Mouse (Mus musculus) E14TG2a.4 (cell line): ENCODE data around the gene Trpc4ap.

ENCODE experiments used
- H3K27me3 ChIP-seq: 2 replicates; pipeline ENCODE4 v1.6.1; 2014; ENCODE audit warnings: low read length, control low read depth; ENCODE audit not compliant: insufficient read depth
- H3K36me3 ChIP-seq: 2 replicates; pipeline ENCODE4 v1.6.1; 2014; ENCODE audit warnings: low read length, control low read depth; ENCODE audit not compliant: insufficient read depth
- H3K4me1 ChIP-seq: replicated peaks from 2 replicates; pipeline ENCODE4 v1.6.1; 2014; ENCODE audit warnings: low read depth, low read length, control low read depth
- H3K4me3 ChIP-seq: replicated peaks from 2 replicates; pipeline ENCODE4 v1.5.1; 2014; ENCODE audit warnings: mild to moderate bottlenecking, low read length
- H3K9me3 ChIP-seq: 2 replicates; pipeline ENCODE4 v1.6.1; 2014; ENCODE audit warnings: low read length, control low read depth
- CTCF ChIP-seq: conservative IDR thresholded peaks from 2 replicates; pipeline ENCODE4 v1.5.1; 2014; ENCODE audit warnings: low read length
- NANOG ChIP-seq: IDR thresholded peaks from 2 replicates; pipeline ENCODE4 v1.6.1; 2014; ENCODE audit warnings: borderline replicate concordance, low read length, mixed read lengths
- POU5F1 ChIP-seq: IDR thresholded peaks from 2 replicates; pipeline ENCODE4 v1.6.1; 2014; ENCODE audit warnings: low read length, borderline replicate concordance

The Trpc4ap gene

GRCm38 (mm10) chr2:155630153-155630552 is 62.0 kb downstream of the Trpc4ap start:
- Histone ChIP-seq H3K9me3 (no peaks in the 10 kb centered on the region), H3K4me3 (peak overlapping the region; percentile 69), H3K4me1 (peaks cover 80% of the 10 kb centered on the region), H3K36me3 (peaks cover 17% of the 10 kb centered on the region), H3K27me3 (peaks cover 82% of the 10 kb centered on the region)
- TF ChIP-seq POU5F1 (no peak), CTCF (no peak), NANOG (no peak)

DNA sequence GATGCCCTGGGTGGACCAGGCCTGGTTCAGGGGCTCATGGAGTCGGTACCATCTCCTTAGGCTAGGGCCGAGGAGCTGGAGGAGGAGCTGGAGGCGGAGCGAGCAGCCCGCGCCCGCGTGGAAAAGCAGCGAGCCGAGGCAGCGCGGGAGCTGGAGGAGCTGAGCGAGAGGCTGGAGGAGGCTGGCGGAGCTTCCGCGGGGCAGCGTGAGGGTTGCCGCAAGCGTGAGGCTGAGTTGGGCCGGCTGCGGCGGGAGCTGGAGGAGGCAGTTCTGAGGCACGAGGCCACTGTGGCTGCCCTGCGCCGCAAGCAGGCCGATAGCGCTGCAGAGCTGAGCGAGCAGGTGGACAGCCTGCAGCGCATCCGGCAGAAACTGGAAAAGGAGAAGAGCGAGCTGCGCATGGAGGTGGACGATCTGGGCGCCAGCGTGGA is 62.9 kb downstream of the Trpc4ap start:
- Histone ChIP-seq H3K27me3 (peaks cover 78% of the 10 kb centered on the region), H3K4me1 (peaks cover 84% of the 10 kb centered on the region), H3K36me3 (peaks cover 8% of the 10 kb centered on the region), H3K9me3 (no peaks in the 10 kb centered on the region), H3K4me3 (peak overlapping the region; percentile 77)
- TF ChIP-seq CTCF (no peak), POU5F1 (no peak), NANOG (no peak)

- H3K27me3 ChIP-seq: peaks cover 74% of the 10 kb centered on the region
- TF ChIP-seq NANOG (no peak), POU5F1 (no peak), CTCF (no peak)
These were observed 63.7 kb downstream of the Trpc4ap start for GRCm38 (mm10) chr2:155628519-155628918.

DNA sequence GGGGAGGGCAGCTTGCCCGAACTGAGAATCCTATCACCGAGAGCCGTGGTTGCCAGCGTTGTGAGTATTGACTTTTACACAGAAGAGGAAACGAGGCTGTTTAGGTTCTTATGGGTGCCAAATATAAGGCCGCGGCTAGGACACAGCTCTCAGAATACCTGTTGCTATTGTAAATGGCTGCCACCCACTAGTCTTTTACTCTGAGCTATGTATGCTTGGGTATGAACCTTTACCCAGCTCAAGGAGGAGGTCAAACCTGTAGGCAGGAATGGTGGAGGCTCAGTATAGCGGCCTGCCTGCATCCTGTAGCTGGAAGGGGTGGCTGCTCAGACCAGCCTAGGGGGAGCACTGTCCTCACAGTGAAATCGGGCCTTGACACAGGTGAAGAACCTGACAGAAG is 64.1 kb downstream of the Trpc4ap start:
- Histone ChIP-seq H3K27me3 (peaks cover 74% of the 10 kb centered on the region), H3K4me1 (peaks cover 82% of the 10 kb centered on the region), H3K4me3 (peak overlapping the region; percentile 77), H3K36me3 (no peaks in the 10 kb centered on the region), H3K9me3 (no peaks in the 10 kb centered on the region)
- no peak for TF ChIP-seq POU5F1

More at GRCm38 (mm10) chr2:155628519-155628918, 63.7 kb downstream of the Trpc4ap start:
- H3K9me3 ChIP-seq: no peaks in the 10 kb centered on the region
- peaks cover under 1% of the 10 kb centered on the region; the same call in 1 of the 2 replicates for H3K36me3 ChIP-seq
- H3K4me3 ChIP-seq: peak overlapping the region; percentile 77
- peaks cover 82% of the 10 kb centered on the region for H3K4me1 ChIP-seq

GRCm38 (mm10) chr2:155627030-155627738 is 65.0 kb downstream of the Trpc4ap start:
- Histone ChIP-seq H3K36me3 (no peaks in the 10 kb centered on the region), H3K27me3 (peaks cover 68% of the 10 kb centered on the region), H3K4me1 (peaks cover 81% of the 10 kb centered on the region), H3K4me3 (peak overlapping the region; percentile 52), H3K9me3 (no peaks in the 10 kb centered on the region)
- TF ChIP-seq POU5F1 (no peak), CTCF (peak; percentile 53)

- no peaks in the 10 kb centered on the region for H3K36me3 ChIP-seq
- peaks cover 80% of the 10 kb centered on the region for H3K4me1 ChIP-seq
- TF ChIP-seq NANOG (no peak), POU5F1 (no peak), CTCF (no peak)
- H3K27me3 ChIP-seq: peaks cover 63% of the 10 kb centered on the region
- H3K9me3 ChIP-seq: no peaks in the 10 kb centered on the region
- H3K4me3 ChIP-seq: peak overlapping the region; percentile 23; the same call in 1 of the 2 replicates
These were observed 65.9 kb downstream of the Trpc4ap start for GRCm38 (mm10) chr2:155626277-155626676.

GRCm38 (mm10) chr2:155624730-155625129 is 67.5 kb downstream of the Trpc4ap start:
- Histone ChIP-seq H3K4me1 (peaks cover 78% of the 10 kb centered on the region), H3K9me3 (no peaks in the 10 kb centered on the region), H3K36me3 (no peaks in the 10 kb centered on the region), H3K27me3 (peaks cover 56% of the 10 kb centered on the region), H3K4me3 (no peak overlapping the region)
- TF ChIP-seq NANOG (no peak), CTCF (peak; percentile 75)

DNA sequence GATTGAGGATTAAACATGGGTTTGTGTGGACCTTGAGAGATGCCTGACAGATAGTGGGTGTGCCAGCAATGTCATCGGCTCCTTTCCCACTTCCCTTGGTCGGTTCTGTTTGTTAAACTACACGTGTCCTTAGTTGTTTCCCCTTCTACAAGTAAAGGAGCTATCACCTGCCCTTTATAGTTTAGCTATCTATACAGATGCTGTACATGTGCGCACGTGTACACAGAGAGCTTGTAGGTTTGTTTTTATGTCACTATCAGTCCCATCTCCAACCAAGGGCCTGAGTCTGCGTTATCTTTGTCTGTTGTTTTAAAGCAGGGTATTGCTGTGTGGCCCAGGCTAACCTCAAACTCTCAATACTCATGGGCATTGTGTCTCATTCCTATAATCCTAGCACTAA is 68.2 kb downstream of the Trpc4ap start:
- Histone ChIP-seq H3K27me3 (peaks cover 49% of the 10 kb centered on the region), H3K9me3 (no peaks in the 10 kb centered on the region), H3K4me3 (no peak overlapping the region), H3K36me3 (no peaks in the 10 kb centered on the region), H3K4me1 (peaks cover 83% of the 10 kb centered on the region)
- TF ChIP-seq POU5F1 (no peak), CTCF (no peak), NANOG (no peak)

- Histone ChIP-seq H3K4me3 (no peak overlapping the region), H3K9me3 (no peaks in the 10 kb centered on the region), H3K27me3 (peaks cover 35% of the 10 kb centered on the region), H3K4me1 (peaks cover 82% of the 10 kb centered on the region), H3K36me3 (no peaks in the 10 kb centered on the region)
- TF ChIP-seq POU5F1 (no peak), NANOG (no peak), CTCF (no peak)
These were observed 69.6 kb downstream of the Trpc4ap start for GRCm38 (mm10) chr2:155622606-155623005.
